Mouse (Mus musculus) kidney, embryonic 14.5 days (tissue): ENCODE measurements around the gene Zfp609. TPM values are rescaled to one million over a fixed set of nuclear protein-coding genes. Genes with fewer than 3 reads are reported as not detected.
A peak's percentile ranks its signal among the peaks of the same experiment; 100 is the strongest.

Experiments used
- ATAC-seq: fragments of 200-750 bp; cut with Nextera tagmentation; 2 replicates; pipeline ENCODE4 v1.8.0; 2017; ENCODE audit warnings: moderate number of reproducible peaks, mild to moderate bottlenecking, moderate TSS enrichment, moderate library complexity; ENCODE audit not compliant: low FRiP score, low TSS enrichment
- H3K27ac ChIP-seq: fragments of 300-500 bp; sonication (generic); 2 replicates; pipeline ENCODE4 v1.5.1; 2014; ENCODE audit warnings: low read depth, mild to moderate bottlenecking, low read length, moderate library complexity, mixed read lengths
- H3K27me3 ChIP-seq: fragments of 300-500 bp; sonication (generic); 2 replicates; pipeline ENCODE4 v1.6.1; 2014; ENCODE audit warnings: mild to moderate bottlenecking, low read length; ENCODE audit not compliant: control insufficient read depth, insufficient read depth
- H3K36me3 ChIP-seq: fragments of 300-500 bp; sonication (generic); 2 replicates; pipeline ENCODE4 v1.6.1; 2014; ENCODE audit warnings: low read length, mixed read lengths; ENCODE audit not compliant: control insufficient read depth, insufficient read depth
- H3K4me1 ChIP-seq: fragments of 300-500 bp; sonication (generic); 2 replicates; pipeline ENCODE4 v1.6.1; 2014; ENCODE audit warnings: low read length, mixed read lengths; ENCODE audit not compliant: control insufficient read depth, insufficient read depth
- H3K4me2 ChIP-seq: fragments of 300-500 bp; sonication (generic); replicated peaks from 2 replicates; pipeline ENCODE4 v1.6.1; 2014; ENCODE audit warnings: low read depth, mild to moderate bottlenecking, low read length
- H3K4me3 ChIP-seq: fragments of 300-500 bp; sonication (generic); 2 replicates; pipeline ENCODE4 v1.5.1; 2014; ENCODE audit warnings: mild to moderate bottlenecking, low read length
- H3K9ac ChIP-seq: fragments of 300-500 bp; sonication (generic); 2 replicates; pipeline ENCODE4 v1.6.1; 2014; ENCODE audit warnings: low read depth, mild to moderate bottlenecking, low read length, moderate library complexity
- H3K9me3 ChIP-seq: fragments of 300-500 bp; sonication (generic); 2 replicates; pipeline ENCODE4 v1.6.1; 2016; ENCODE audit warnings: low read length; ENCODE audit not compliant: control insufficient read depth
- whole genome bisulfite sequencing: fragments of 180-500 bp; shearing (Covaris S2); extraction: QIAGEN DNeasy Blood & Tissue Kit; methylation state at CpG from one replicate; pipeline ENCODE4 v1.1.7; 2014; 5-methylcytosine and 5-hydroxymethylcytosine counted together
- polyA plus RNA-seq: library from polyadenylated mRNA; unstranded; fragments of >200 nt; fragmentation: Nextera tagmentation; extraction: Ambion mirVana; gene quantifications from 2 replicates; pipeline ENCODE4 v1.2.1, GENCODE M21; 2014

Gene Zfp609
- polyA plus RNA-seq, 1 experiment from 2014 or later: 9.1 TPM

- no peak for ATAC-seq
- H3K27ac ChIP-seq: 0 out of 2 replicates have a peak overlapping the region, but pooled peaks have one; percentile 3
- WGBS: 63% methylated on average over 11 of the region's 11 CpGs
These were observed 154.4 kb downstream of the Zfp609 start for GRCm38 (mm10) chr9:65672996-65673395.

DNA sequence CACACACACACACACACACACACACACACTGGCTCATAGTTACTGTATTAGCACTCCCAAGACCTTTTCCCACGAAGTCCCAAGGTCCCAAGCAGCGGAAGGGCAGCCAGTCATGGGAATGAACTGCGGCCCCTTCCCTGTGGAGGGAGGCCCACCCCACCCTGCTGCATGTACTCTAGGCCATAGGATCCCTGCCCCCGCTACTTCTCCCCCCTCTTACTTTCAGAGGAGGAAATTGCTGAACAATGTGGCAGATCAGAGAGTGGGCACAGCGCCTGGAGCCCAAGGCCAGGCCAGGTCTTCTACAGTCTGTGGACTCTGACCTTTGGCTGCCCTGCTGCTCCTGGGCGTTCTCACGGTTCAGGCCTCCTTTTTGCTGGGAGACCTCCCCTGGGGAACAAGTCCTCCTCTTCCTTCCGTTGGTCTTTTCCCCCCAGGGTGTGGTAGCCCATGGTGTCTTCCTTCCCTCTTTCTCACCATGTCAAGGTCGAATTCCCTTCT, 155.9 kb downstream of the Zfp609 start:
- no peak; the same call in 1 of the 2 replicates for ATAC-seq
- 51% methylated on average over 9 of the region's 9 CpGs for WGBS
- Histone ChIP-seq H3K27me3 (no peaks in the 10 kb centered on the region), H3K9ac (no peak overlapping the region), H3K4me3 (no peak overlapping the region), H3K4me1 (no peaks in the 10 kb centered on the region), H3K27ac (peak overlapping the region; percentile 44), H3K9me3 (no peaks in the 10 kb centered on the region), H3K36me3 (no peaks in the 10 kb centered on the region), H3K4me2 (no peak overlapping the region)

More at GRCm38 (mm10) chr9:65672996-65673395, 154.4 kb downstream of the Zfp609 start:
- Histone ChIP-seq H3K4me2 (no peak overlapping the region), H3K27me3 (no peaks in the 10 kb centered on the region), H3K36me3 (no peaks in the 10 kb centered on the region), H3K4me1 (peaks cover 6% of the 10 kb centered on the region), H3K9me3 (no peaks in the 10 kb centered on the region), H3K4me3 (no peak overlapping the region), H3K9ac (no peak overlapping the region)

DNA sequence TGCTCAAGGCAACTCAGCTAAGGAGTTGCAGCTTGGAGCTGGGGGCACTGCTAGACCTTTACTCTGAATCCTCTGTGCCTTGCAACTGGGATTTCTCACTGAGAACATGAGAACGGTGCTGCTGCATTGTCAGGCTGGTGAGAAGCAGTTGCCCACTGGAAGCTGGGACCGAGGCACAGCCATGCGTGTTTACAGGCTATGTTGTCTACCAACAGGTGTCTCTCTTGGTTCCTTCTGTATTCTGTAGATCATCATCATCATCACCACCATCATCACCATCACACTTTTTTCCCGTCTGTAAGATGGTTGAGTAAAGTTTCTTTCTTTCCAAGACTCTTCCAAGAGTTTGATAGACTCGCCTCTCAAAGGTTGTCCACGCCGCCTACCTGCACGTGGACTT, 159.7 kb downstream of the Zfp609 start, which contains the start of gene Oaz2:
Oaz2 (plus strand) TSS at position 301 of the 400 bp plus-strand sequence.
- Histone ChIP-seq H3K4me1 (no peaks in the 10 kb centered on the region), H3K27me3 (no peaks in the 10 kb centered on the region), H3K27ac (no peak within 1 kb of the TSS), H3K9ac (no peak within 1 kb of the TSS), H3K9me3 (no peaks in the 10 kb centered on the region), H3K4me2 (no peak within 1 kb of the TSS), H3K36me3 (no peaks in the 10 kb centered on the region), H3K4me3 (no peak within 1 kb of the TSS)
- WGBS: 92% methylated on average over 8 of the region's 8 CpGs
- no peak for ATAC-seq

- 23% methylated on average over 5 of the region's 5 CpGs for WGBS
- H3K27ac ChIP-seq: no peak overlapping the region
- H3K4me3 ChIP-seq: no peak overlapping the region
- H3K36me3 ChIP-seq: no peaks in the 10 kb centered on the region
- no peaks in the 10 kb centered on the region for H3K27me3 ChIP-seq
- no peaks in the 10 kb centered on the region for H3K9me3 ChIP-seq
- ATAC-seq: peak; percentile 54; the same call in 1 of the 2 replicates
- H3K4me1 ChIP-seq: no peaks in the 10 kb centered on the region
- no peak overlapping the region for H3K4me2 ChIP-seq
- no peak overlapping the region for H3K9ac ChIP-seq
These were observed 161.3 kb downstream of the Zfp609 start for GRCm38 (mm10) chr9:65666042-65666441.

GRCm38 (mm10) chr9:65664163-65664562, 163.2 kb downstream of the Zfp609 start:
- ATAC-seq: 0 out of 2 replicates have a peak, but pooled peaks have one; percentile 45
- H3K9ac ChIP-seq: no peak overlapping the region
- H3K4me3 ChIP-seq: no peak overlapping the region
- 0% methylated on average over 3 of the region's 3 CpGs for WGBS
- H3K4me2 ChIP-seq: no peak overlapping the region
- H3K9me3 ChIP-seq: no peaks in the 10 kb centered on the region
- H3K27ac ChIP-seq: no peak overlapping the region
- H3K27me3 ChIP-seq: no peaks in the 10 kb centered on the region
- H3K4me1 ChIP-seq: no peaks in the 10 kb centered on the region
- H3K36me3 ChIP-seq: no peaks in the 10 kb centered on the region

DNA sequence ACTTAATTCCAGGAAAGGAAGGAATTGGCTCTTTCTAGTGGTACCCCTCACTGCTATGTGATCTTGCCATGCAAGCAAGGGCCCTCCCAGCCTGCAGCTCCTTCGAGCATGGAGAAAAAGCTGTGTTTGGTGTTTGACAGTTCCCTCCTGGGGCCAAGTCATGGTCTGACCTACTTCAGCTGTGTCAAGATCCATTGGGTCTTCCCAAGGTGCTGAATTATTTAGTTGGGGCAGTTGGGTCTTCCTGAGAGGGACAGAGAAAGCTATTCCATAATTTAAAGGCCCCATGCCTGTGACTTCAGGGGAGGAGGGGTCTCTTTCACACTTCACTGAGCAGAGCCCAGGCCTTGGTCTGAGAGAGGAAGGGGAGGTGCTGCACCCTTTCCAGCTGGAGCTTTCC, 165.9 kb downstream of the Zfp609 start:
- no peaks in the 10 kb centered on the region for H3K36me3 ChIP-seq
- no peaks in the 10 kb centered on the region for H3K4me1 ChIP-seq
- ATAC-seq: no peak
- no peaks in the 10 kb centered on the region for H3K27me3 ChIP-seq
- WGBS: 23% methylated on average over 1 of the region's 1 CpGs
- no peak overlapping the region for H3K9ac ChIP-seq
- H3K9me3 ChIP-seq: no peaks in the 10 kb centered on the region
- H3K27ac ChIP-seq: no peak overlapping the region
- H3K4me2 ChIP-seq: no peak overlapping the region
- no peak overlapping the region for H3K4me3 ChIP-seq

- H3K27ac ChIP-seq: no peak overlapping the region
- WGBS: 56% methylated on average over 5 of the region's 5 CpGs
- no peaks in the 10 kb centered on the region for H3K27me3 ChIP-seq
- no peak overlapping the region for H3K9ac ChIP-seq
- H3K4me1 ChIP-seq: no peaks in the 10 kb centered on the region
- no peak overlapping the region for H3K4me2 ChIP-seq
- no peaks in the 10 kb centered on the region for H3K9me3 ChIP-seq
- no peak overlapping the region for H3K4me3 ChIP-seq
- ATAC-seq: no peak
- no peaks in the 10 kb centered on the region for H3K36me3 ChIP-seq
These were observed 166.3 kb downstream of the Zfp609 start for GRCm38 (mm10) chr9:65661029-65661428.

GRCm38 (mm10) chr9:65657218-65657617, 170.1 kb downstream of the Zfp609 start:
- H3K4me3 ChIP-seq: no peak overlapping the region
- WGBS: 84% methylated on average over 3 of the region's 3 CpGs
- H3K36me3 ChIP-seq: no peaks in the 10 kb centered on the region
- H3K4me1 ChIP-seq: no peaks in the 10 kb centered on the region
- ATAC-seq: no peak
- H3K27ac ChIP-seq: no peak overlapping the region
- no peak overlapping the region for H3K4me2 ChIP-seq
- H3K9me3 ChIP-seq: no peaks in the 10 kb centered on the region
- no peaks in the 10 kb centered on the region for H3K27me3 ChIP-seq
- no peak overlapping the region for H3K9ac ChIP-seq

DNA sequence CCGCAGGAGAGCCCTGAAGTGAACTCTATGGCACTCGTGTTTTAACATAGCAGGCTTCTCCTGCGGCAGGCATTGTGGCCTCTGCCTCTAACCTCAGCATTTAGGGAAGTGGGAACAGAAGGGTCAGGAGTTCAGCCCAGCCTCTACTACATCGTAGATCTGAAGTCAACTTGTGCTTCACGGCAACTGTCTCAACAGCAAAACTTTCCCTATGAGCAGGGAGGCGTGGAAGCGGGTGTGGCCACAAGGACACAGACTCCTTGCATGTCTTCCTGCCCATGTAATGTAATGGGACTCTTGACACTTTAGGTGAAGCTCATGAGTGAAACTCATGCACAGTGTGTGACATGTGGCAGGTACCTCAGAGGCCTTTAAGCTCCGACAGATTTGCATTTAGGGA, 171.8 kb downstream of the Zfp609 start:
- Histone ChIP-seq H3K4me3 (no peak overlapping the region), H3K9ac (no peak overlapping the region), H3K27me3 (no peaks in the 10 kb centered on the region), H3K36me3 (no peaks in the 10 kb centered on the region), H3K9me3 (no peaks in the 10 kb centered on the region), H3K27ac (no peak overlapping the region), H3K4me2 (no peak overlapping the region), H3K4me1 (peaks cover 4% of the 10 kb centered on the region)
- WGBS: 77% methylated on average over 8 of the region's 8 CpGs
- no peak for ATAC-seq
